Mouse (Mus musculus): ENCODE results near the gene Tmeff1.

GRCm38 (mm10) chr4:48549661-48550060 is 35.3 kb upstream of the Tmeff1 start:
- TF ChIP-seq POLR2A (IDR thresholded peaks at IDR 0.05; ENCODE audit: extremely low read depth, insufficient read depth, low read length) = no peak
- TF ChIP-seq CTCF (IDR thresholded peaks at IDR 0.05; ENCODE audit: extremely low read depth, insufficient read depth, low read length) = no peak

Measured in cortical plate, adult 2 months (tissue).